Mouse (Mus musculus) forelimb bud, embryonic 11.5 days (tissue): Measurements from ENCODE around the gene Trpv2.

Experiments
- DNase-seq: peaks from one replicate; pipeline ENCODE4 v3.0.0-alpha.2; 2012; ENCODE audit warnings: low read depth, low spot score

The Trpv2 gene

DNA sequence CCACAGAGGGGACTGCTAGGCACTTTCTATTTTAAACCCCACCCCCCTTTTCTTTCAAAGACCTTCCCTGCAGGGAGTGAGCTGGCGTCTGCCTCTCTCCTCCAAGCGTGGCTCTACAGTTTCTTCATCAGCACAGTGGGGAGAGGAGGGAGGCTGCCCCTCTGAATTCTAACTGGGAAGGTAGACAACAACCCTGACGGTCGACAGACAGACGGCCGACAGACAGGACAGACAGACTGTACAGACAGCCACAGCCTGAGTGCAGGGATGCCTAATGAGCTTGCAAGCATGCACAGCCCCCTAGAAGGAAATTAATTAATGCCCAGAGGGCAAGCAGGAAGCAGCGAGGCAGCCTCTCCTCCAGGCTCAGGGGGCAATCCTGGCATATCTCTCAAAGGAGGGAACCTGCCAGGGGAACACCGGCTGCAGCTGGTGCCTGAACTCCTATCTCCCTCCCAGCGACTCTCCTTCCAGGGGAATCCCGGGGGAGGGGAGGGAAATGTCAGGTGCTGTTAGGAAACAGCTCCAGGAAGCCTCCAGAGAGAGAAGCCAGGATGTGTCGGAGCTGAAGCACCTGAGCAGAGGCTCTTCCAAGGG is 56.0 kb downstream of the Trpv2 start:
- DNase-seq: no peak

DNA sequence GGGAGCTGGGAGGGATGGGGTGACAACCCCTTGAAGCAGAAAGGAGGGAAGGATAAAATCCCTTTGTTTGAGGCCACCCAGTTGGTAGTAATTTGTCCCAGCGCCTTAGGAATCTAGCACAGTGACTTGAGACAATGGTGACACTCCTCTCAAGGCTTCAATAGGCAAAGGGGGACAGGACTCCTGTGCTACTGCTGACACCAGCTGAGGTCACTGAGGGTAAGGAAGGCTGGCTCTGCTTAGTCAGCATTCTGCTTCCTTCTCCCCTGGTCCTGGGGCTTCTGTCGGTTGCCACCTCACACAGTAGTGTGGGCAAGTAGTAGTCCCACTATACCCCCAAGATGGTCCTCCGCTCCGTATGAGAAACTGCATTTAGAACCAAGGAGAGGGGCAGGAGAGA is 56.9 kb downstream of the Trpv2 start:
- no peak for DNase-seq

DNA sequence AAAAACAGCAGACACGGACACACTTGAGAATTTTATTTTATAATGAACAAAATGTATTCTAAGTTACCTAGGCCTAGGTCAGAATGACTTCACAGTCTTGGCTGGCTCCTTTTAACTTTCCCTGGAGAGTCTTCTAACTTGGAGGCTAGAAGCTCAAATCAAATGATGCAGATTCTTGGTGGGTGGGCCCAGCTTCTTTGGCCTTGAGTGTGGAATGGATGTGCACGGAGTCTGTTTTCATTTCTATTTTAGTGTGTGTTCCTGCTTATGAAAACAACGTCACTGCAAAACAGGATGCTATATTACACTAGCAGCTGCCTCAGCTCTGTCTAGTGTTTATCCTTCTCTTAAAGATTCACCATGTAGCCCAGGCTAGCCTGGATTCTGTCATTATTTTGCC is 61.1 kb downstream of the Trpv2 start:
- DNase-seq: no peak

DNA sequence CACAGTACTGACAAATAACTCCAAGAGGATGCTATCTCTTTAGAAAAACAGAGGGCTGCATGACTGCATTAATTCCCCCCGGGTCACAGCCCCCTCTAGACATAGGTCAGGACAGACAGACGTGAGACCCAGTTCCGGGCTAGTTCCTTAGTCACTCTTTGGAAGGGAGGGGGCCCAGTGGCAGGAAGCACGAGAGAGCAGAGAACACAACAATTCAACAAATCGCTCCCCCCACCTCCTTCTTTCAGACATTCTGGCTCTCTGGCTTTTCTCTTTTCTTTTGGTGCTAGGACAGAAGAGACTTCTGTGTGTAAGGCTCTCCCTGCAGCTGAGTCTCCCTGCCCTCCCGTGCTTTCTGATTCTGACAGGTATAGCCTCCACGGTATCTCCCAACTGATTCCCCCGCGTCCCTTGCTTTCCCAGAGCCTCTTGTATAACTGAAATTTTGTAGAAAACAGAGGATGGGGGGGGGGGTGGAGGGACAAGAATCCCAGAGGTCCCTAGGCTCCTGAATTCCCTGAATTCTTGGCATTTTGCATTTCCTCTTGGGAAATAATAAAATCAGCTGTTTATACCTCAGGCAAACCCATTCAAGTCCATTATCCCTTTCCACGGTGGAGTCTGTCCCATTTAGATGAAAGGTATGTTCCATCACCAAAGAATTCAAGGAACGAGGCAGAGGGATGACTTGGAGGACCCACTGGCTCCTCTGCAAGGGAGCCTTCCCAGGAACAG is 62.0 kb downstream of the Trpv2 start:
- no peak for DNase-seq

DNA sequence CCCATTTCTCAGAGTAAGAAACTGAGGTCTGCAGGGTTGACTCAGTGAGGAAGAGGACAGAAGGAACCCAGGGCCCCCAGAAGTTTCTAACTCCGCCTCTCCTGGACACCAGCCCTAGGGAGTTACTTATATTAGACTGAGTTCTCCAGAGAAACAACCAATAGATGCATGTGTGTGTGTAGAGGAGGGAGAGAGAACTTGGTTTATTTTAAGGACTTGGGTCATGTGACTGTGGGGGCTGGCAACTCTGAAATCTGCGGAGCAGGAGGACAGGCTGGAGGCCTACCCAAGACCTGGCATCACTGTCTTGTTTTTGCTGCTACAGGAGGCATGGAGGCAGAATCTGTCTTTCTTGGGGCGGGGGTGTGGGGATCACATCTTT is 62.5 kb downstream of the Trpv2 start:
- no peak for DNase-seq

DNA sequence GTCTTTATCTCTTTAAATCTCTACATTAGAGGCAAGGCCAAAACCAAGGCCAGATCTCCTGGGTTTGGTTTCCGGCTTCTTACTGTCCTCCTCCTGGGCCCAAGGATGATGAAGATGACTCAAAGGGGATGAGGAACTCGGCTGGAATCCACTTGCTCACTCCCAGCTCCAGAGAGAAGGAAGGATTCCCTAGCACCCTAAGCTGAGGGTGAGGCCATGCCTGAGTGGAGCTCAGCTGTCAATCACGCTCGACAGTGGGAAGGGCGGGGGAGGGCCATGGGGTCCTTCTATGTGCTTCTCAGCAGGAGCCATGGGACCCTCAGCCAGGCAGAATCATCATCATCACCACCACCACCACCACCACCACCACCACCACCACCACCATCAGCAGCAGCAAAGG is 63.1 kb downstream of the Trpv2 start:
- DNase-seq: no peak

DNA sequence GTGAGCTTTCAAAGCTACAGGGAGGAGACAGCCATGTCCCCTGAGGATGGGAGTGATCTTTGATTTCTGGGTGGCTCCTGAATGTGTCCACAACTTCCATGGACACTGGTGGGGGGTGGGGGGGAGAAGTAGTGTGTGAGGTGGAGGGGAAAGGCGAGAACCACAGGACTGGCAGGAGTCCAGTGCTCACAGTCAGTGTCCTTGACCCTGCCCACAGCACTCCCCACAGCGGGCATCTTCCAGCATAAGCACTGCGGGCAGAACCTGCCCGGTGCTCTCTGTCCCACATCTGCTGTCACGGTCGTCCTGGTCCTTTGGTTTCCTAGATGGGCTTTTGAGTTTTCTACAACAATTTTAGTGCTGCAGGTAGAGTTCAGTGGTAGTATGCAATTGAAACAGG is 63.5 kb downstream of the Trpv2 start:
- DNase-seq: no peak

DNA sequence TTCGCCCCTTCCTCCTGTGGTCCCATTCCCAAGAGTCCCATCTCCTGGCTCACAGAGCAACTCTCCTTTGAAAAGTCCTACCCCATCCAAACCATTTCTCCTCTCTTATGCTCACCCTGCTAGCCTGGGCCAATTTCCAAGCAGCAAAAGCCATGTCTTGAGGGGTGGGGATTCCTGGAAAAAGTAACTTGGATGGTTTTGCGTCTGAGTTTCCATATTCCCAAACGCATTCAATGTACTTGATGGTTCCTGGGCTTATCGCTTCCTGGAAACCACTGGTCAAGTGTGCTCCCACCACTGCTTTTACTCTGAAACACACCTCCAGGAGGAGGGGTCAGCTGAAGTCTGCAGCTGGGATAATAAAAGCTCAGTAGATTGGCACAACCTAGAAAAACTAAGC is 64.1 kb downstream of the Trpv2 start:
- DNase-seq: no peak

GRCm38 (mm10) chr11:62640378-62640777 is 66.1 kb downstream of the Trpv2 start:
- no peak for DNase-seq

- no peak for DNase-seq
Observed at GRCm38 (mm10) chr11:62642023-62642844, 67.9 kb downstream of the Trpv2 start.

DNA sequence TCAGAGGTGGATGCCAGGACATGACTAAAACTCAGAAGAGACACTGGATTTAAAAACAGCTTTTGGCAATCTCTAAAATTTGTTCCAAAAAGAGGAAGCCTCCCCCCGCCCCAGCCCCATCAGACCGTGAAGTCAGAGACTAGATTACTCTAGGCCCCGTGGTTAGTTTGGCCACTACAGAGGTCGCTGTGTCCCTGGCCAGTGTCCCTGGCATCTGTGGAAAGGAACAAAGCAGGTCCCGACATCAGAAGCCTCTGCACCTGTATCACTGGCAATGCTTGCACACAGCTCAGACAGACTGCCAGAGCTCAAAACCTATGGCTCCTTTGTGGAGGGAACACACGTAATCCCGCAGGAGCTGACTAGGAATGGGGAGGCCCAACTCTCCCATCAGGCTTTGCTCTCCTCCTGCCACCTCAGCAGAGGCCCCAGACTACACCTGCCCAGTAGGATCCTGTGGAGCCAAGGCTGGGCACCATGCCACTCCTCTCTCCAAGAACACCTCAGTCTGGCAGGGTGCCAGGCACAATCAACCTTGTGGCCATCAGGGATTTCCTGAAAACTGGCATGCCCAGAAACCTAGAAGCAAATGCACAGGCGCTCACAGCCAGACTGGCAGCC is 68.8 kb downstream of the Trpv2 start:
- no peak for DNase-seq

DNA sequence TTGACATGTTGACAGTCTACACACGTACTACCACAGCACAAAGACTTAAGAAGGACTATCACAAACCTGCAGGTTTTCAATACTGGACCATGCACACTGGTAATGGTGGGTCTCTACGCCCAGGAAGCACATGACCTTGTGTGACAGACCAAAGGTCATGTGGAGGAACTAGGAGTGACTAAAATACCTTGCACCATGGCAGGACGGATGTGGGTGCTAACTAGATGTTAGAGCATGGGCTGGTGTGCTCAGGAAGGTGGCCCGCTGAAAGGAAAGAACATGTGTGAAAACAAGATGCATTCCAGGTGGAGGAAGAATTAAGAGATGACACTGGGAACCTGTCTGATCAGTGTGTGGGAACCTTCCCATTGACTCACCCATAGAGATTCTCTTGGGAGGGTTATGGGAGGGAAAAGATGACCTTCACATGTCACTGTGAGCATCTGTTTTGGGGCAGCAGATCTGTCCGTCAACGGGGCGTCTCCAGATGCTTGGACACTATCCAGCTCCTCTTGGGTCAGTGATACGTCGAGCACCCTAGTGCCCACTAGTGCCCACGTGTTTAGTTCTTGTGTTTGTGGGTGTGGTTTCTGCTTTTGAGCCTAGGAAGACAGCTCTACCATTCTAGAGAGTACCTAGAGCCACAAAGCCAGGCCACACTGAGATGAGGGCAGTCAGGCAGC is 69.5 kb downstream of the Trpv2 start:
- DNase-seq: no peak

DNA sequence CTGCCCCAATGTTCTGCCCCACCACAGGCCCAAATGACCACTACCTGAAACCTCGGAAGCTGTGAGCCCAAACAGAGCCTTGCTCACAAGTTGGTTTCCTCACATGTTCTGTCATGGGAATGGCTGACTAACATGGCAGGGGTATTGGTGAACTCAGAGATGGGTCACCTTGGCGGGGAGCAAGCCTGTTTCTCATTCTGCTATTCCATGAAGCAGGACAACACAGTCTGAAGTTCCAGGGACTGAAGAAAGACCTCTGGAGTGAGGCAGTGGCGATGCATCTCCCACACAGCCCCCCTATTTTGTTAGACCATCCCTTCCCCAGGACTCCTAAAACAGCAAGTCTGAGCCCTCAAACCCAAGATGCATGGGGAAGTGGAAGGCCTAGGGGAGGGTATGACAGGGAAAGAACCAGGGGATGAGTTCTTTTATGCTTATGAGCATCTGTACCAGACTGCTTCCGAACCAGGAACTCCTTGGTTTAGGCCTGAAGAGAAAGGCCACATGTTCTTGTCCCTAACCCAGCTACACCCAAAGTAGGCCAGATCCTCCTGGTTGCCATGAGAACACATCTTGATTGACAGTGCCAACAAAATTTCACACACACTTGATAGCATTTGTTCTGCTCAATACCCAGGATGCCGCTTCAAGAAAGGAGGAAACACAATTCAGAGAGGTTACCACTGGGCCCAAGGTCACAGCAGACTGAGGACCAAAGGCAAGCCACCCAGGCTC is 70.5 kb downstream of the Trpv2 start:
- DNase-seq: no peak

DNA sequence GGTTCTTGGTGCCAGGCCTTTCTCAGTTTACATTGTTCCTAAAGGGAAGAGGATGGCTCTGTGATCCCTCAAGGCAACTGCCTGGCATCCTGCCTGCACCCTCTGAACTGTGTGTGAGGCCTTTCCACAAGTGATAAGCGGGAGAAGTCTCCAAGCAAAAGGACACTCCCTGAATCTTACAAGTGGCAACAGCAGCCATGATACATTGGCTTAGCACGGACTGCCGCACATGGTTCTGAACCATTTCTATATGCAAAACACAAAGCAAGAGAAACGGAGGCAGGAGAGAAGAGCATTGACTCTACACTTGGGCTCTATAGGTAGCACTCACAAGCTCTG is 71.0 kb downstream of the Trpv2 start:
- DNase-seq: no peak

DNA sequence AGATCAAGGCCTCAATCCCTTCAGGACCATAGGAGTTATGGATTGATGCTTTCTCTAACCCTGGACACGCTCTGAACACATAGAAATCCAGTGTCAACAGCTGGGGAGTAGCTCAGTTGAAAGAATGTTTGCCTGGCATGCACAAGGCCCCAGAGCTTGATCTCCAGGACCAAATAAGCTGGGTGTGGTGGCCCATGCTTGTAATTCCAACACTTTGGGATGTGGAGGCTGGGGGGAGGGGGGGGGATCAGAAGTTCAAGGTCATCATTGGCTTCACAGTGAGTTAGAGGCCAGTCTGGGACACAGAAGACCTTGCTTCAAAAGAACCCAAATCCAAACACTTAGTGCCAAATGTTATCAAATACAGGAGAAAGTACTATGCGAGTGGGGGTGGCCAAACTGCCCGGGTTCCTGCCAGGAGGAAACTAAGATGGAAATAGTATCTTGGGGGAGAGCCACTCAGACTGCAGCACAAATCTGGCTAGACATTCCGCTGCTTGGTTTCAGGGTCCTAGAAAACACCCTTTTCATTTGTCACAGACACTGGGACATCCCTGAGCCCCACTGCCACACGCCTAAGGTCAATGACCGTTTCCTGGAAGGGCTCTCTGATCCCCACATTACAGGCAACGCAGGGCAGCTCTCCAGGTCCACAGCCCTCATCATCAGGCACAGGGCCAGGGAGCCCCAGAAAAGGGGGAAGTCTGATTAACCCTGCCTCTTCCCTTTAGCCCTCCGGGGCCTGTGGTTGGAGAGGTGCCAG is 71.6 kb downstream of the Trpv2 start:
- DNase-seq: no peak

- no peak for DNase-seq
Observed at GRCm38 (mm10) chr11:62646495-62646843, 72.2 kb downstream of the Trpv2 start.

DNA sequence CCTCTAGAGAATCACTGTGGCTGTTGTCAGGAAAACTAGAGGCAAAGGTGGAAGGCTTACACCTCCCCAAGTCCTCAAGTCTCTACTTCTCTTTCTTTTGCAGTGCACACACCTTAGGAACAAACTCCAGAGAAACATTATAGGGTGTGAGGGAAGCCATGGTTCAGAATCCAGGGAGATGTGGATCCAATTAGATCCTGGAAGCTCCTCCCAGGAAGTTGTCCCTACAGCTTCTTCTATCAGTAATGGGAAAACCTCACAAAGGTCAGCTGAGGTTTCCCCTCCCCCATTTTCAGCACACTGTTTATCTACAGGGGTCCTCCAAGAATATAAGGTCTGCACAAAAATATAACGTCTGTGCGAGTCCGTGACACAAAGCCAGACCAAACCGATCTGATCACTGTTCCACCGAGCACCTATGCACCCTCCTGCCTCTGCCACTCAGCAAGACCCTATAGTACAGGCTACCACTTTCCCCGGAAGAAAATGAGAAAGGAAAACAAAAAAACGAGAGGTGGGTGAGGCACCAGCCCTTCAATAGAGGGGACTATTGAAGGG is 72.8 kb downstream of the Trpv2 start:
- DNase-seq: no peak

- no peak for DNase-seq
Observed at GRCm38 (mm10) chr11:62647661-62648590, 73.6 kb downstream of the Trpv2 start, which contains the start of gene Lrrc75a. TSS of gene Lrrc75a (minus strand) at chr11:62648523.
